Mouse (Mus musculus): ENCODE results near the gene Babam2. TPM values are rescaled to one million over a fixed set of nuclear protein-coding genes. Genes with fewer than 3 reads are reported as not detected.

Gene Babam2
- total and polyA plus RNA-seq, 2 experiments from 2014 or later = 39.1 to 51.3 TPM

- 89% methylated on average over 3 of the region's 3 CpGs for WGBS
- no peaks in the 10 kb centered on the region for H3K36me3 ChIP-seq (replicated peaks; ENCODE audit: control insufficient read depth, insufficient read depth, low read length)
- no peak for ATAC-seq (ENCODE audit: insufficient read depth, low read depth)
Measured at GRCm38 (mm10) chr5:32039511-32039910, 342.0 kb downstream of the Babam2 start.

GRCm38 (mm10) chr5:32043153-32043552 lies 345.7 kb downstream of the Babam2 start:
- H3K4me1 ChIP-seq (ENCODE audit: control insufficient read depth, insufficient read depth) = no peaks in the 10 kb centered on the region
- ATAC-seq (ENCODE audit: insufficient read depth, low read depth) (no peak), DNase-seq (ENCODE audit: low spot score) (no peak)
- no peaks in the 10 kb centered on the region for H3K9me3 ChIP-seq (replicated peaks; ENCODE audit: control insufficient read depth, low read length)
- H3K4me3 ChIP-seq (ENCODE audit: low read depth, low read length) = no peak overlapping the region
- H3K4me2 ChIP-seq (ENCODE audit: low read depth, low read length) = no peak overlapping the region
- no peaks in the 10 kb centered on the region for H3K27me3 ChIP-seq (ENCODE audit: control insufficient read depth, insufficient read depth, low read length)
- H3K27ac ChIP-seq (ENCODE audit: low read depth) = no peak overlapping the region
- TF ChIP-seq EP300 (IDR thresholded peaks at IDR 0.05; ENCODE audit: low read depth) (no peak), CTCF (IDR thresholded peaks at IDR 0.05; ENCODE audit: low read depth) (no peak)
- H3K36me3 ChIP-seq (replicated peaks; ENCODE audit: control insufficient read depth, insufficient read depth, low read length) = no peaks in the 10 kb centered on the region
- H3K9ac ChIP-seq (replicated peaks; ENCODE audit: low read depth, low read length) = no peak overlapping the region
- WGBS = 76% methylated on average over 7 of the region's 7 CpGs

More at GRCm38 (mm10) chr5:32039511-32039910, 342.0 kb downstream of the Babam2 start:
- Histone ChIP-seq H3K4me1 (ENCODE audit: control insufficient read depth, insufficient read depth) (no peaks in the 10 kb centered on the region), H3K27me3 (ENCODE audit: control insufficient read depth, insufficient read depth, low read length) (no peaks in the 10 kb centered on the region), H3K4me3 (ENCODE audit: low read depth, low read length) (no peak overlapping the region), H3K27ac (ENCODE audit: low read depth) (no peak overlapping the region), H3K9ac (replicated peaks; ENCODE audit: low read depth, low read length) (no peak overlapping the region), H3K9me3 (replicated peaks; ENCODE audit: control insufficient read depth, low read length) (no peaks in the 10 kb centered on the region), H3K4me2 (ENCODE audit: low read depth, low read length) (no peak overlapping the region)
- no peak for TF ChIP-seq CTCF (IDR thresholded peaks at IDR 0.05; ENCODE audit: low read depth)
- no peak for TF ChIP-seq EP300 (IDR thresholded peaks at IDR 0.05; ENCODE audit: low read depth)
- no peak for DNase-seq (ENCODE audit: low spot score)

GRCm38 (mm10) chr5:32043996-32044395 lies 346.5 kb downstream of the Babam2 start:
- Histone ChIP-seq H3K9me3 (replicated peaks; ENCODE audit: control insufficient read depth, low read length) (no peaks in the 10 kb centered on the region), H3K36me3 (replicated peaks; ENCODE audit: control insufficient read depth, insufficient read depth, low read length) (no peaks in the 10 kb centered on the region), H3K27ac (ENCODE audit: low read depth) (no peak overlapping the region), H3K9ac (replicated peaks; ENCODE audit: low read depth, low read length) (no peak overlapping the region), H3K4me3 (ENCODE audit: low read depth, low read length) (no peak overlapping the region), H3K4me1 (ENCODE audit: control insufficient read depth, insufficient read depth) (no peaks in the 10 kb centered on the region), H3K27me3 (ENCODE audit: control insufficient read depth, insufficient read depth, low read length) (no peaks in the 10 kb centered on the region), H3K4me2 (ENCODE audit: low read depth, low read length) (no peak overlapping the region)
- TF ChIP-seq EP300 (IDR thresholded peaks at IDR 0.05; ENCODE audit: low read depth) = no peak
- no peak for TF ChIP-seq CTCF (IDR thresholded peaks at IDR 0.05; ENCODE audit: low read depth)
- no peak for DNase-seq (ENCODE audit: low spot score)
- no peak for ATAC-seq (ENCODE audit: insufficient read depth, low read depth)

- ATAC-seq (ENCODE audit: insufficient read depth, low read depth) = no peak
- Histone ChIP-seq H3K36me3 (replicated peaks; ENCODE audit: control insufficient read depth, insufficient read depth, low read length) (no peaks in the 10 kb centered on the region), H3K27ac (ENCODE audit: low read depth) (no peak overlapping the region), H3K27me3 (ENCODE audit: control insufficient read depth, insufficient read depth, low read length) (no peaks in the 10 kb centered on the region), H3K9me3 (replicated peaks; ENCODE audit: control insufficient read depth, low read length) (no peaks in the 10 kb centered on the region), H3K4me2 (ENCODE audit: low read depth, low read length) (no peak overlapping the region), H3K4me1 (ENCODE audit: control insufficient read depth, insufficient read depth) (peaks cover 6% of the 10 kb centered on the region; the same call in 1 of the 2 replicates), H3K9ac (replicated peaks; ENCODE audit: low read depth, low read length) (no peak overlapping the region), H3K4me3 (ENCODE audit: low read depth, low read length) (no peak overlapping the region)
- TF ChIP-seq CTCF (IDR thresholded peaks at IDR 0.05; ENCODE audit: low read depth) (no peak), EP300 (IDR thresholded peaks at IDR 0.05; ENCODE audit: low read depth) (no peak)
- 53% methylated on average over 1 of the region's 1 CpGs for WGBS
- no peak for DNase-seq (ENCODE audit: low spot score)
Measured at GRCm38 (mm10) chr5:32051899-32052298, 354.4 kb downstream of the Babam2 start.

GRCm38 (mm10) chr5:32052467-32052866 lies 355.0 kb downstream of the Babam2 start:
- no peak for TF ChIP-seq CTCF (IDR thresholded peaks at IDR 0.05; ENCODE audit: low read depth)
- TF ChIP-seq EP300 (IDR thresholded peaks at IDR 0.05; ENCODE audit: low read depth) = no peak
- H3K4me2 ChIP-seq (ENCODE audit: low read depth, low read length) = no peak overlapping the region
- no peaks in the 10 kb centered on the region for H3K36me3 ChIP-seq (replicated peaks; ENCODE audit: control insufficient read depth, insufficient read depth, low read length)
- H3K27ac ChIP-seq (ENCODE audit: low read depth) = no peak overlapping the region
- H3K9ac ChIP-seq (replicated peaks; ENCODE audit: low read depth, low read length) = no peak overlapping the region
- ATAC-seq (ENCODE audit: insufficient read depth, low read depth) (no peak), DNase-seq (ENCODE audit: low spot score) (no peak)
- H3K4me3 ChIP-seq (ENCODE audit: low read depth, low read length) = no peak overlapping the region
- 90% methylated on average over 1 of the region's 1 CpGs for WGBS
- H3K9me3 ChIP-seq (replicated peaks; ENCODE audit: control insufficient read depth, low read length) = no peaks in the 10 kb centered on the region
- no peaks in the 10 kb centered on the region for H3K27me3 ChIP-seq (ENCODE audit: control insufficient read depth, insufficient read depth, low read length)
- H3K4me1 ChIP-seq (ENCODE audit: control insufficient read depth, insufficient read depth) = peaks cover 6% of the 10 kb centered on the region; the same call in 1 of the 2 replicates

- ATAC-seq (ENCODE audit: insufficient read depth, low read depth) (no peak), DNase-seq (ENCODE audit: low spot score) (no peak)
- TF ChIP-seq EP300 (IDR thresholded peaks at IDR 0.05; ENCODE audit: low read depth) (no peak), CTCF (IDR thresholded peaks at IDR 0.05; ENCODE audit: low read depth) (no peak)
- Histone ChIP-seq H3K4me1 (ENCODE audit: control insufficient read depth, insufficient read depth) (peaks cover 6% of the 10 kb centered on the region; the same call in 1 of the 2 replicates), H3K36me3 (replicated peaks; ENCODE audit: control insufficient read depth, insufficient read depth, low read length) (no peaks in the 10 kb centered on the region), H3K4me2 (ENCODE audit: low read depth, low read length) (no peak overlapping the region), H3K4me3 (ENCODE audit: low read depth, low read length) (no peak overlapping the region), H3K27me3 (ENCODE audit: control insufficient read depth, insufficient read depth, low read length) (no peaks in the 10 kb centered on the region), H3K27ac (ENCODE audit: low read depth) (no peak overlapping the region), H3K9me3 (replicated peaks; ENCODE audit: control insufficient read depth, low read length) (no peaks in the 10 kb centered on the region), H3K9ac (replicated peaks; ENCODE audit: low read depth, low read length) (no peak overlapping the region)
- WGBS = 68% methylated on average over 8 of the region's 8 CpGs
Measured at GRCm38 (mm10) chr5:32053476-32053875, 356.0 kb downstream of the Babam2 start.
